21 mouse cellular contexts compared by ENCODE assay signal in genomic region chr11:70077441-70077840, GRCm38 (mm10). TPM values are rescaled to one million over a fixed set of nuclear protein-coding genes. Genes with fewer than 3 reads are reported as not detected.
"Had no signal": no experiment of that assay in that cellular context is flagged by ENCODE, and none has a peak within 500 bp of the region (broad histone marks: within the 10 kb centered on the region; RNA-seq: fewer than 3 reads in every experiment).

No protein-coding gene starts in this region.

- DNase-seq: kidney, adult 2 months; kidney, postnatal 14 days; lung, postnatal 10 days; retina, postnatal 1 day; right cerebral cortex, postnatal 4 days; spleen, adult 18-20 months; thymus, adult 18-20 months; thymus, postnatal 14 days had no signal

- H3K27ac ChIP-seq: kidney, embryonic 15.5 days; limb, embryonic 10.5 days; liver, embryonic 12.5 days; macrophage; midbrain, embryonic 12.5 days; neural tube, embryonic 13.5 days had no signal

- ATAC-seq: liver, embryonic 12.5 days; midbrain, embryonic 16.5 days had no signal

- H3K4me3 ChIP-seq: kidney, embryonic 15.5 days; limb, embryonic 10.5 days; liver, embryonic 12.5 days; midbrain, embryonic 12.5 days; neural tube, embryonic 13.5 days had no signal

- H3K4me2 ChIP-seq: kidney, embryonic 15.5 days; liver, embryonic 12.5 days; midbrain, embryonic 12.5 days; neural tube, embryonic 13.5 days had no signal

- H3K4me1 ChIP-seq: midbrain, embryonic 12.5 days; neural tube, embryonic 13.5 days had no signal

- H3K27me3 ChIP-seq: midbrain, embryonic 12.5 days; neural tube, embryonic 13.5 days had no signal

- H3K36me3 ChIP-seq: kidney, embryonic 15.5 days; limb, embryonic 10.5 days; liver, embryonic 12.5 days; midbrain, embryonic 12.5 days; neural tube, embryonic 13.5 days had no signal

- H3K9ac ChIP-seq: kidney, embryonic 15.5 days; liver, embryonic 12.5 days; midbrain, embryonic 12.5 days; neural tube, embryonic 13.5 days had no signal

- H3K9me3 ChIP-seq: kidney, embryonic 15.5 days; limb, embryonic 10.5 days; liver, embryonic 12.5 days; midbrain, embryonic 12.5 days; neural tube, embryonic 13.5 days had no signal

RNA-seq across cellular contexts. Expression of gene Asgr2, which starts 15.0 kb away (rescaled TPM):
- total RNA-seq: layer of hippocampus, postnatal 14 days; left cerebral cortex, adult 18-20 months; left cerebral cortex, postnatal 14 days; megakaryocyte-erythroid progenitor cell, adult 5-6 weeks had no signal
- polyA plus RNA-seq: limb, embryonic 10.5 days; midbrain, embryonic 12.5 days; midbrain, embryonic 16.5 days; neural tube, embryonic 13.5 days had no signal

RNA-seq across cellular contexts. Expression of gene Asgr1, which starts 23.6 kb away (rescaled TPM):
- total RNA-seq: megakaryocyte-erythroid progenitor cell, adult 5-6 weeks had no signal
- polyA plus RNA-seq: large intestine, adult 2 months; macrophage; stomach, embryonic 14.5 days had no signal

RNA-seq across cellular contexts. Expression of gene Mgl2, which starts 52.7 kb away (rescaled TPM):
- total RNA-seq: megakaryocyte-erythroid progenitor cell, adult 5-6 weeks had no signal
